Mouse (Mus musculus) forebrain, embryonic 13.5 days (tissue): ENCODE data around the gene Il11ra1. TPM values are rescaled to one million over a fixed set of nuclear protein-coding genes. Genes with fewer than 3 reads are reported as not detected.
"Not testable (repeated sequence)": the region's sequence is repeated elsewhere in the genome, so short reads cannot be mapped to it uniquely, and the experiment has no call there.

Experiments
- ATAC-seq: fragments of 200-750 bp; cut with Nextera tagmentation; 2 replicates; pipeline ENCODE4 v1.8.0; 2017
- H3K27ac ChIP-seq: fragments of 300-500 bp; sonication (generic); 2 replicates; pipeline ENCODE4 v1.5.1; 2015; ENCODE audit warnings: inconsistent platforms, mild to moderate bottlenecking, moderate library complexity
- H3K27me3 ChIP-seq: fragments of 300-500 bp; sonication (generic); 2 replicates; pipeline ENCODE4 v1.6.1; 2015; ENCODE audit warnings: mild to moderate bottlenecking, inconsistent platforms
- H3K36me3 ChIP-seq: fragments of 300-500 bp; sonication (generic); 2 replicates; pipeline ENCODE4 v1.6.1; 2015; ENCODE audit warnings: mild to moderate bottlenecking, inconsistent platforms; ENCODE audit not compliant: poor library complexity, severe bottlenecking
- H3K4me1 ChIP-seq: fragments of 300-500 bp; sonication (generic); 2 replicates; pipeline ENCODE4 v1.6.1; 2015; ENCODE audit warnings: inconsistent platforms
- H3K4me2 ChIP-seq: fragments of 300-500 bp; sonication (generic); 2 replicates; pipeline ENCODE4 v1.6.1; 2015; ENCODE audit warnings: inconsistent platforms, mild to moderate bottlenecking, moderate library complexity
- H3K4me3 ChIP-seq: fragments of 300-500 bp; sonication (generic); 2 replicates; pipeline ENCODE4 v1.5.1; 2015; ENCODE audit warnings: mild to moderate bottlenecking, inconsistent platforms
- H3K9ac ChIP-seq: fragments of 300-500 bp; sonication (generic); 2 replicates; pipeline ENCODE4 v1.6.1; 2015; ENCODE audit warnings: mild to moderate bottlenecking, inconsistent platforms
- H3K9me3 ChIP-seq: fragments of 300-500 bp; sonication (generic); replicated peaks from 2 replicates; pipeline ENCODE4 v1.6.1; 2016; ENCODE audit warnings: inconsistent platforms
- WGBS: fragments of 180-500 bp; shearing (Covaris S2); methylation state at CpG from one replicate; pipeline ENCODE4 v1.1.7; 2015; 5-methylcytosine and 5-hydroxymethylcytosine counted together
- polyA plus RNA-seq: library from polyadenylated mRNA; unstranded; fragments of >200 nt; fragmentation: Nextera tagmentation; extraction: Ambion mirVana; gene quantifications from 2 replicates; pipeline ENCODE4 v1.2.1, GENCODE M21; 2015

Il11ra1 gene
- polyA plus RNA-seq, 1 experiment from 2014 or later: 28.1 TPM

GRCm38 (mm10) chr4:41698421-41699016 is 1.3 kb upstream of the Il11ra1 start:
- not testable (repeated sequence) for H3K36me3 ChIP-seq, H3K27ac ChIP-seq, H3K27me3 ChIP-seq, H3K9me3 ChIP-seq, H3K9ac ChIP-seq, ATAC-seq, H3K4me1 ChIP-seq, H3K4me3 ChIP-seq
- H3K4me2 ChIP-seq: peak overlapping the region; percentile 34
- 6% methylated on average over 19 of the region's 32 CpGs for WGBS

GRCm38 (mm10) chr4:41700224-41700623 is 435 bp downstream of the Il11ra1 start:
- not testable (repeated sequence) for H3K4me3 ChIP-seq, H3K9me3 ChIP-seq, ATAC-seq, H3K27ac ChIP-seq, H3K4me2 ChIP-seq, H3K27me3 ChIP-seq, H3K36me3 ChIP-seq, H3K9ac ChIP-seq
- 81% methylated on average over 5 of the region's 8 CpGs for WGBS
- H3K4me1 ChIP-seq: peaks cover 11% of the 10 kb centered on the region; the same call in 1 of the 2 replicates

- not testable (repeated sequence) for H3K9me3 ChIP-seq, H3K9ac ChIP-seq, H3K36me3 ChIP-seq, H3K4me2 ChIP-seq, H3K27me3 ChIP-seq, H3K4me3 ChIP-seq, H3K27ac ChIP-seq, ATAC-seq
- H3K4me1 ChIP-seq: peaks cover 31% of the 10 kb centered on the region
- 61% methylated on average over 2 of the region's 2 CpGs for WGBS
Measured at GRCm38 (mm10) chr4:41702226-41702625, 2.4 kb downstream of the Il11ra1 start.

GRCm38 (mm10) chr4:41704651-41705050 is 4.9 kb downstream of the Il11ra1 start:
- no peaks in the 10 kb centered on the region for H3K9me3 ChIP-seq
- no peak overlapping the region for H3K4me2 ChIP-seq
- H3K4me1 ChIP-seq: peaks cover 42% of the 10 kb centered on the region
- H3K9ac ChIP-seq: no peak overlapping the region
- no peak for ATAC-seq
- no peaks in the 10 kb centered on the region for H3K36me3 ChIP-seq
- no peaks in the 10 kb centered on the region; the same call in 1 of the 2 replicates for H3K27me3 ChIP-seq
- H3K4me3 ChIP-seq: no peak overlapping the region
- WGBS: 7% methylated on average over 5 of the region's 5 CpGs
- no peak overlapping the region for H3K27ac ChIP-seq

GRCm38 (mm10) chr4:41705922-41706754 is 6.3 kb downstream of the Il11ra1 start:
- Histone ChIP-seq H3K36me3 (peaks cover 8% of the 10 kb centered on the region), H3K9ac (peak overlapping the region; percentile 26; the same call in 1 of the 2 replicates), H3K27ac (peak overlapping the region; percentile 61; the same call in 1 of the 2 replicates), H3K4me3 (0 out of 2 replicates have a peak overlapping the region, but pooled peaks have one; percentile 4), H3K27me3 (no peaks in the 10 kb centered on the region; the same call in 1 of the 2 replicates), H3K4me2 (peak overlapping the region; percentile 48), H3K9me3 (no peaks in the 10 kb centered on the region), H3K4me1 (peaks cover 50% of the 10 kb centered on the region)
- WGBS: 51% methylated on average over 19 of the region's 19 CpGs
- ATAC-seq: no peak

GRCm38 (mm10) chr4:41707011-41707535 is 7.3 kb downstream of the Il11ra1 start:
- H3K27ac ChIP-seq: peak overlapping the region; percentile 61; the same call in 1 of the 2 replicates
- peak; percentile 85 for ATAC-seq
- WGBS: under 1% methylated on average over 13 of the region's 13 CpGs
- 0 out of 2 replicates have a peak overlapping the region, but pooled peaks have one; percentile 4 for H3K4me3 ChIP-seq
- H3K36me3 ChIP-seq: peaks cover 17% of the 10 kb centered on the region
- no peak overlapping the region for H3K9ac ChIP-seq
- no peaks in the 10 kb centered on the region; the same call in 1 of the 2 replicates for H3K27me3 ChIP-seq
- H3K4me1 ChIP-seq: peaks cover 59% of the 10 kb centered on the region
- H3K9me3 ChIP-seq: no peaks in the 10 kb centered on the region
- H3K4me2 ChIP-seq: peak overlapping the region; percentile 48

- WGBS: 40% methylated on average over 8 of the region's 8 CpGs
- H3K27ac ChIP-seq: no peak overlapping the region; the same call in 1 of the 2 replicates
- H3K36me3 ChIP-seq: peaks cover 20% of the 10 kb centered on the region
- peaks cover 66% of the 10 kb centered on the region for H3K4me1 ChIP-seq
- H3K9ac ChIP-seq: no peak overlapping the region
- no peak overlapping the region for H3K4me2 ChIP-seq
- no peak overlapping the region for H3K4me3 ChIP-seq
- no peaks in the 10 kb centered on the region; the same call in 1 of the 2 replicates for H3K27me3 ChIP-seq
- ATAC-seq: peak; percentile 25; the same call in 1 of the 2 replicates
- no peaks in the 10 kb centered on the region for H3K9me3 ChIP-seq
Measured at GRCm38 (mm10) chr4:41708192-41708745, 8.5 kb downstream of the Il11ra1 start.

- Histone ChIP-seq H3K4me3 (no peak overlapping the region), H3K27me3 (no peaks in the 10 kb centered on the region; the same call in 1 of the 2 replicates), H3K4me2 (no peak overlapping the region), H3K27ac (no peak overlapping the region), H3K9me3 (no peaks in the 10 kb centered on the region), H3K9ac (no peak overlapping the region), H3K36me3 (peaks cover 20% of the 10 kb centered on the region), H3K4me1 (peaks cover 66% of the 10 kb centered on the region)
- ATAC-seq: no peak
- 72% methylated on average over 4 of the region's 4 CpGs for WGBS
Measured at GRCm38 (mm10) chr4:41710229-41710628, 10.4 kb downstream of the Il11ra1 start.

- Histone ChIP-seq H3K9me3 (no peaks in the 10 kb centered on the region), H3K27me3 (no peaks in the 10 kb centered on the region), H3K4me2 (peak overlapping the region; percentile 74), H3K4me3 (peak overlapping the region; percentile 83), H3K36me3 (peaks cover 31% of the 10 kb centered on the region), H3K9ac (peak overlapping the region; percentile 91), H3K27ac (no peak overlapping the region), H3K4me1 (peaks cover 49% of the 10 kb centered on the region)
- WGBS: 76% methylated on average over 16 of the region's 16 CpGs
- no peak for ATAC-seq
Measured at GRCm38 (mm10) chr4:41711705-41712375, 12.1 kb downstream of the Il11ra1 start.

- Histone ChIP-seq H3K36me3 (peaks cover 38% of the 10 kb centered on the region), H3K4me3 (peak overlapping the region; percentile 83), H3K9ac (peak overlapping the region; percentile 91), H3K9me3 (no peaks in the 10 kb centered on the region), H3K27me3 (no peaks in the 10 kb centered on the region), H3K4me1 (peaks cover 42% of the 10 kb centered on the region), H3K4me2 (peak overlapping the region; percentile 74), H3K27ac (peak overlapping the region; percentile 22)
- peak; percentile 14 for ATAC-seq
- WGBS: 48% methylated on average over 31 of the region's 31 CpGs
Measured at GRCm38 (mm10) chr4:41712421-41713196, 12.8 kb downstream of the Il11ra1 start.
